Mouse (Mus musculus) intestine, postnatal 0 days (tissue): ENCODE measurements around the gene Trappc6a. TPM values are rescaled to one million over a fixed set of nuclear protein-coding genes. Genes with fewer than 3 reads are reported as not detected.

Experiments
- ATAC-seq: fragments of 200-750 bp; cut with Nextera tagmentation; 2 replicates; pipeline ENCODE4 v1.8.0; 2017; ENCODE audit warnings: mild to moderate bottlenecking, moderate TSS enrichment, moderate library complexity
- H3K27ac ChIP-seq: fragments of 300-500 bp; sonication (generic); 2 replicates; pipeline ENCODE4 v1.5.1; 2014; ENCODE audit warnings: mild to moderate bottlenecking, low read depth, low read length, moderate library complexity
- H3K27me3 ChIP-seq: fragments of 300-500 bp; sonication (generic); replicated peaks from 2 replicates; pipeline ENCODE4 v1.6.1; 2014; ENCODE audit warnings: low read length, mixed read lengths; ENCODE audit not compliant: control insufficient read depth, insufficient read depth
- H3K36me3 ChIP-seq: fragments of 300-500 bp; sonication (generic); 2 replicates; pipeline ENCODE4 v1.6.1; 2014; ENCODE audit warnings: mild to moderate bottlenecking, moderate library complexity; ENCODE audit not compliant: control insufficient read depth, insufficient read depth
- H3K4me1 ChIP-seq: fragments of 300-500 bp; sonication (generic); replicated peaks from 2 replicates; pipeline ENCODE4 v1.6.1; 2014; ENCODE audit warnings: antibody characterized with exemption, low read length, mixed read lengths; ENCODE audit not compliant: control insufficient read depth, insufficient read depth
- H3K4me2 ChIP-seq: fragments of 300-500 bp; sonication (generic); replicated peaks from 2 replicates; pipeline ENCODE4 v1.6.1; 2014; ENCODE audit warnings: low read depth, mild to moderate bottlenecking, moderate library complexity
- H3K4me3 ChIP-seq: fragments of 300-500 bp; sonication (generic); 2 replicates; pipeline ENCODE4 v1.5.1; 2014; ENCODE audit warnings: low read depth, low read length
- H3K9ac ChIP-seq: fragments of 300-500 bp; sonication (generic); 2 replicates; pipeline ENCODE4 v1.6.1; 2014; ENCODE audit warnings: mild to moderate bottlenecking, low read depth, low read length
- H3K9me3 ChIP-seq: fragments of 300-500 bp; sonication (generic); 2 replicates; pipeline ENCODE4 v1.6.1; 2016; ENCODE audit warnings: mixed run types; ENCODE audit not compliant: control insufficient read depth
- CTCF ChIP-seq: sonication (generic); IDR thresholded peaks from 2 replicates; pipeline ENCODE4 v1.5.1; 2016; ENCODE audit warnings: low read depth, mild to moderate bottlenecking, control low read depth, antibody characterized with exemption, moderate library complexity
- WGBS: fragments of 180-500 bp; shearing (Covaris S2); extraction: QIAGEN DNeasy Blood & Tissue Kit; methylation state at CpG from one replicate; pipeline ENCODE4 v1.1.7; 2014; 5-methylcytosine and 5-hydroxymethylcytosine counted together
- polyA plus RNA-seq: library from polyadenylated mRNA; unstranded; fragments of >200 nt; fragmentation: Nextera tagmentation; extraction: Ambion mirVana; gene quantifications from 2 replicates; pipeline ENCODE4 v1.2.1, GENCODE M21; 2015

The Trappc6a gene
- polyA plus RNA-seq, 1 experiment from 2014 or later, result 108 TPM

GRCm38 (mm10) chr7:19485488-19485887, 22.7 kb upstream of the Trappc6a start:
- Histone ChIP-seq H3K27me3 (peaks cover 26% of the 10 kb centered on the region), H3K4me1 (no peaks in the 10 kb centered on the region), H3K9ac (no peak overlapping the region), H3K4me3 (no peak overlapping the region), H3K9me3 (no peaks in the 10 kb centered on the region), H3K4me2 (no peak overlapping the region), H3K27ac (no peak overlapping the region), H3K36me3 (no peaks in the 10 kb centered on the region)
- TF ChIP-seq CTCF, result no peak
- no peak for ATAC-seq
- WGBS, result no CpG with 5 or more reads among the region's 1 CpGs

- H3K4me2 ChIP-seq, result no peak overlapping the region
- H3K9ac ChIP-seq, result no peak overlapping the region
- H3K27ac ChIP-seq, result no peak overlapping the region
- H3K4me3 ChIP-seq, result no peak overlapping the region
- H3K9me3 ChIP-seq, result no peaks in the 10 kb centered on the region
- H3K27me3 ChIP-seq, result peaks cover 34% of the 10 kb centered on the region
- WGBS, result 84% methylated on average over 7 of the region's 7 CpGs
- no peak for TF ChIP-seq CTCF
- 0 out of 2 replicates have a peak, but pooled peaks cover 1% of the 10 kb centered on the region for H3K4me1 ChIP-seq
- ATAC-seq, result no peak
- H3K36me3 ChIP-seq, result no peaks in the 10 kb centered on the region
These were observed 21.6 kb upstream of the Trappc6a start for GRCm38 (mm10) chr7:19486549-19486948.

GRCm38 (mm10) chr7:19489525-19489924, 18.7 kb upstream of the Trappc6a start:
- Histone ChIP-seq H3K36me3 (no peaks in the 10 kb centered on the region), H3K9me3 (no peaks in the 10 kb centered on the region), H3K27ac (no peak overlapping the region), H3K4me3 (peak overlapping the region; percentile 14; the same call in 1 of the 2 replicates), H3K4me2 (peak overlapping the region; percentile 27; the same call in 1 of the 2 replicates), H3K27me3 (peaks cover 38% of the 10 kb centered on the region), H3K9ac (no peak overlapping the region), H3K4me1 (0 out of 2 replicates have a peak, but pooled peaks cover 4% of the 10 kb centered on the region)
- no peak for TF ChIP-seq CTCF
- WGBS, result 6% methylated on average over 31 of the region's 31 CpGs
- ATAC-seq, result no peak

- H3K9ac ChIP-seq, result no peak overlapping the region
- ATAC-seq, result 0 out of 2 replicates have a peak, but pooled peaks have one; percentile 19
These were observed 16.5 kb upstream of the Trappc6a start for GRCm38 (mm10) chr7:19491731-19492130.

GRCm38 (mm10) chr7:19494751-19495474, 13.3 kb upstream of the Trappc6a start:
- TF ChIP-seq CTCF, result no peak
- no peak for ATAC-seq
- WGBS, result 81% methylated on average over 25 of the region's 25 CpGs

More at GRCm38 (mm10) chr7:19491731-19492130, 16.5 kb upstream of the Trappc6a start:
- no peak overlapping the region; the same call in 1 of the 2 replicates for H3K4me3 ChIP-seq
- H3K36me3 ChIP-seq, result no peaks in the 10 kb centered on the region
- WGBS, result 4% methylated on average over 26 of the region's 26 CpGs
- no peaks in the 10 kb centered on the region for H3K9me3 ChIP-seq
- H3K27ac ChIP-seq, result no peak overlapping the region
- TF ChIP-seq CTCF, result peak; percentile 59
- peaks cover 38% of the 10 kb centered on the region for H3K27me3 ChIP-seq
- H3K4me1 ChIP-seq, result 0 out of 2 replicates have a peak, but pooled peaks cover 4% of the 10 kb centered on the region
- peak overlapping the region; percentile 33; the same call in 1 of the 2 replicates for H3K4me2 ChIP-seq

GRCm38 (mm10) chr7:19495521-19496213, 12.5 kb upstream of the Trappc6a start:
- Histone ChIP-seq H3K9me3 (no peaks in the 10 kb centered on the region), H3K4me1 (0 out of 2 replicates have a peak, but pooled peaks cover 4% of the 10 kb centered on the region), H3K4me2 (no peak overlapping the region), H3K27me3 (peaks cover 13% of the 10 kb centered on the region), H3K9ac (no peak overlapping the region), H3K27ac (no peak overlapping the region), H3K36me3 (no peaks in the 10 kb centered on the region), H3K4me3 (no peak overlapping the region)
- 60% methylated on average over 20 of the region's 20 CpGs for WGBS
- ATAC-seq, result no peak
- no peak for TF ChIP-seq CTCF

More at GRCm38 (mm10) chr7:19494751-19495474, 13.3 kb upstream of the Trappc6a start:
- no peak overlapping the region for H3K27ac ChIP-seq
- H3K9ac ChIP-seq, result no peak overlapping the region
- H3K4me1 ChIP-seq, result 0 out of 2 replicates have a peak, but pooled peaks cover 4% of the 10 kb centered on the region
- no peaks in the 10 kb centered on the region for H3K36me3 ChIP-seq
- no peaks in the 10 kb centered on the region for H3K9me3 ChIP-seq
- H3K27me3 ChIP-seq, result peaks cover 20% of the 10 kb centered on the region
- H3K4me3 ChIP-seq, result no peak overlapping the region
- H3K4me2 ChIP-seq, result no peak overlapping the region
